Mouse (Mus musculus) forebrain, embryonic 10.5 days (tissue): ENCODE data around the gene Sowahb. TPM values are rescaled to one million over a fixed set of nuclear protein-coding genes. Genes with fewer than 3 reads are reported as not detected.

Source experiments
- DNase-seq: peaks from one replicate; pipeline ENCODE4 v3.0.0-alpha.2; 2017; ENCODE audit warnings: low spot score; ENCODE audit errors: extremely low spot score
- H3K27ac ChIP-seq: fragments of 300-500 bp; sonication (generic); 2 replicates; pipeline ENCODE4 v1.5.1; 2016; ENCODE audit warnings: mild to moderate bottlenecking
- H3K27me3 ChIP-seq: fragments of 300-500 bp; sonication (generic); 2 replicates; pipeline ENCODE4 v1.6.1; 2016; ENCODE audit warnings: mild to moderate bottlenecking; ENCODE audit not compliant: poor library complexity, severe bottlenecking
- H3K36me3 ChIP-seq: fragments of 300-500 bp; sonication (generic); replicated peaks from 2 replicates; pipeline ENCODE4 v1.6.1; 2016; ENCODE audit warnings: mild to moderate bottlenecking, moderate library complexity
- H3K4me1 ChIP-seq: fragments of 300-500 bp; sonication (generic); 2 replicates; pipeline ENCODE4 v1.6.1; 2016
- H3K4me3 ChIP-seq: fragments of 300-500 bp; sonication (generic); 2 replicates; pipeline ENCODE4 v1.5.1; 2016; ENCODE audit warnings: mild to moderate bottlenecking, moderate library complexity
- H3K9me3 ChIP-seq: fragments of 300-500 bp; sonication (generic); 2 replicates; pipeline ENCODE4 v1.6.1; 2016; ENCODE audit warnings: mild to moderate bottlenecking, moderate library complexity
- WGBS: fragments of 180-500 bp; shearing (Covaris S2); methylation state at CpG from one replicate; pipeline ENCODE4 v1.1.7; 2016; 5-methylcytosine and 5-hydroxymethylcytosine counted together
- polyA plus RNA-seq: library from polyadenylated mRNA; unstranded; fragments of >200 nt; fragmentation: Nextera tagmentation; extraction: Ambion mirVana; gene quantifications from 2 replicates; pipeline ENCODE4 v1.2.1, GENCODE M21; 2016

Sowahb gene
- polyA plus RNA-seq, 1 experiment from 2014 or later: 0.43 TPM

GRCm38 (mm10) chr5:92992106-92992505 is 52.7 kb downstream of the Sowahb start:
- Histone ChIP-seq H3K36me3 (no peaks in the 10 kb centered on the region), H3K27me3 (no peaks in the 10 kb centered on the region), H3K4me3 (no peak overlapping the region), H3K27ac (no peak overlapping the region), H3K4me1 (peaks cover 23% of the 10 kb centered on the region), H3K9me3 (no peaks in the 10 kb centered on the region)
- 87% methylated on average over 3 of the region's 3 CpGs for WGBS
- DNase-seq: no peak

Other genes with a start within 250 kb of the Sowahb start
- 277 and 280 TPM in 2 replicates for gene Sept11, start 48.4 kb upstream of the Sowahb start, polyA plus RNA-seq
- 107 and 108 TPM in 2 replicates for gene Ccni, start 161.5 kb upstream of the Sowahb start, polyA plus RNA-seq
- gene 2010109A12Rik, start 161.5 kb upstream of the Sowahb start, polyA plus RNA-seq: 1.1 and 1.6 TPM in 2 replicates
- gene Ccng2, start 222.2 kb upstream of the Sowahb start, polyA plus RNA-seq: 41.5 and 45.3 TPM in 2 replicates